Mouse (Mus musculus): Measurements from ENCODE around the gene Asdurf.
"Not testable (repeated sequence)": the region's sequence is repeated elsewhere in the genome, so short reads cannot be mapped to it uniquely, and the experiment has no call there.

DNA sequence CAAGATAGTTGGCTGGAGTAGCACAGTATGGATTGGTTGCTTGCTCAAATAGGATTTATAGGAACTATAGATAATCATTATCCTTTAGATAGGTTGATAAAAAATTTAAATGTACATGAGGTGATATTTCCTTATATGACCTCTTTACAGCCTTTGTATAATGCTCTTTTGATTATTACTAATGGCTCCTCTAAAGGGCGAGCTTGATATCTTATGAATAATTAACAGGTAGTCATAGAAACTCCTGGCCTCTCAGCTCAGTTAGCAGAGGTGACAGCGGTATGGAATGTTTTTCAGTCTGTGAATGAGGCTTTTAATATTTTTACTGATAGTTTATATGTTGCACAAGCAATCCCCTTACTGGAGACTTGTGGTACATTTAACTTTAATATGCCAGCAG is 23.5 kb upstream of the Asdurf start:
- TF ChIP-seq USF1 (IDR thresholded peaks at IDR 0.05; ENCODE audit: low read depth, low read length); POLR2A (IDR thresholded peaks at IDR 0.05; ENCODE audit: low read depth, low read length); CTCF (conservative IDR thresholded peaks at IDR 0.05 in 1 of 2, IDR thresholded peaks at IDR 0.05 in 1 of 2; ENCODE audit: low read depth in 2 of 2, low read length in 2 of 2); JUND (conservative IDR thresholded peaks at IDR 0.05; ENCODE audit: low read depth, low read length); HCFC1 (IDR thresholded peaks at IDR 0.05; ENCODE audit: low read depth, low read length); USF2 (conservative IDR thresholded peaks at IDR 0.05; ENCODE audit: low read depth, low read length); POLR2AphosphoS2 (IDR thresholded peaks at IDR 0.05; ENCODE audit: low read depth, low read length); BHLHE40 (IDR thresholded peaks at IDR 0.05; ENCODE audit: low read depth, low read length); SMC3 (IDR thresholded peaks at IDR 0.05; ENCODE audit: low read depth, low read length); E2F4 (IDR thresholded peaks at IDR 0.05; ENCODE audit: insufficient replicate concordance, low read depth, low read length); NRF1 (IDR thresholded peaks at IDR 0.05; ENCODE audit: low read depth, low read length): not testable (repeated sequence)
